Mouse (Mus musculus) kidney, postnatal 25 days (tissue): ENCODE results near the gene Egln3.

Experiments used
- DNase-seq, 2 experiments: peaks; one replicate each; pipeline ENCODE4 v3.0.0; 2021; ENCODE audit warnings: mixed read lengths in 2 of 2

Egln3 gene

GRCm38 (mm10) chr12:54202276-54202675, 1.4 kb downstream of the Egln3 start:
- peak; percentile 58 to 75 for DNase-seq

DNA sequence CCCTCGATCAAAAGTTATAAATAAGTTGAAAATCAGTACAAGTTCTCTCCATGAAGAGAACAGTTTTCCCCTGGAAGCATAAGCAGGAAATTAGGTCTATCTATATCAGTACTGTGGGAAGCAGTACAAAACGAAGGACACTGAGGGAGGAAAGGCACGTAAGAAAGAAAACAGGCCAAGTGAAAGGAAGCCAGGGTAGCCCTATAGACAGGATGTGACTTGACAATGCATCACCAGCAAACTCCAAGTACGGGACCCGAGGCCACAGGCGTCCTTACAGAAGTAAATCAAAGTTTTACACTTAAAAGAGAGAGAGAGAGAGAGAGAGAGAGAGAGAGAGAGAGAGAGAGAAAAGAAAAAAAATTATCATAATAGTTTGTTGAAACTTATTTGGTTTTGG, 2.8 kb downstream of the Egln3 start:
- peak in 1 of 2 experiments; percentile 20 for DNase-seq

- peak; percentile 33 to 60 for DNase-seq
Observed at GRCm38 (mm10) chr12:54200172-54200571, 3.5 kb downstream of the Egln3 start.

DNA sequence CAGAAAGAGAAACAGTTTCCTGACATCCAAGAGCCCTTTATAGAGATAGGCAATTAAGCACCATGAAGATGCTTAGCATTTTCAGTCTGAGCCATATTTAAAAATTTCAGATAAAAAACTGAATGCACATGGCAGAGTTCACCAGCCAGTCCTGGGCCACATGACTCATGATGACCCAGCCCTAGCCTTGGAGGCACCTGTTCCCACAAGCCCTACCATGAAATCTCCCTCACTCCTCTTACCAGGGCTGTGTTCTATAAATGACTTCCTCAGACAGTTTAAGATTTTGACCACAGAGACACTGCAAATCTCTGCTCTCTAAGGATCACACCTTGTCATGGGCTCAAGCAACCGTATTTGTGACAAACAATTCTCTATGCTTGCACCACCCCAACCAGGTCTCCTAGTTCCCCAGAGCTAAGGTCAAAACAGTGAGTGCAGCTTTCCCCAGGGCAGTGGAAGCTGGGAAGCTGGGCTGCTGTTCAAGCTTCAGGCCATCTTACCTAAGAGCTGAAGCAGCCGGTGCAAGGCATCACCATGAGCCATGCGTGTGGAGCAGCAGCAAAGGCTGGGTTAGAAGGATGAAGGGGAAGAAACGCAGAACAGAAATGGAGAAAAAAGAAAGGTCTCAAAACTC, 5.3 kb downstream of the Egln3 start:
- peak in 1 of 2 experiments; percentile 27 for DNase-seq

DNA sequence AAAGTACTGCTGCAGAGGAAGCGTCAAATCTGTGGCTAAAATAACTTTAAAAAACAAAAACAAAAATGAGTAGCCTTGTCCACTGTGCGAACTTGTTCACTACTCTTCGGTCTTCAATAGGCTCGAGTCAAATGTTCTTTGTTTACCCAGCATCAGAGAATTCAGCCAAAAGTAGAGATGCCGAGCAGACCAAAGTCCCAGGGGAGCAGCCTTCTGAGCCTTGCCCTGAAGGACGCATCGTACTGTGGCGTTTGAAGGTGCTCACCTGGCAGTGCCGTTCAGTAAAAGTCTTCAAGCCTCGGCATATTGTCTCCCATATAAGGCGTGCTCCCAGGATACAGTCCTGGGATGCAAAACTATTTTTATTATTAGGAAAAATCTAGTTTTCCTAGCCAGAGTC, 5.8 kb downstream of the Egln3 start:
- DNase-seq: peak in 1 of 2 experiments; percentile 32

DNA sequence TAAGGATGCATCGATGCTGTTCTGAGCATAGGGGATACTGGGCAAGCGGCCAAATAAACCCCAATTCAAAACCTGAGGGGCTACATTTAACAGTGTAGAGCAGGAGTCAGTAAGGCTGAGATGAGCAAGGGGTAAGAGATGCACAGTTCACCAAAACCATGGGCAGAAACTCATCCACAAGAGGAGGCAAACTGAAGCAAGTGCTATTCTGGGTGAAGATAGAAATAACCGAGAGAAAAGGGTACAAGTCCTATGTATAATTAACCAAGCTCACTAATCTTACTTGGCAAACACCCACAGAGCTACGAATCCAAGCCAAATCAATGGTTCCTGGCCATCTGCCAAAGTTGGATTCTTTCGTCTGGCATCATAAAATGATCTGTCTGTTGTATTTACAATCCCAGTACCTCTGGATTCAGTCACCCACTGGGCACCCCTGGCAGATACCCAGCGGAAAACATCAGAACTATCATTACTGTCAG, 6.3 kb downstream of the Egln3 start:
- peak; percentile 41 to 64 for DNase-seq

GRCm38 (mm10) chr12:54196881-54197280, 6.8 kb downstream of the Egln3 start:
- no peak for DNase-seq

GRCm38 (mm10) chr12:54194159-54194558, 9.5 kb downstream of the Egln3 start:
- no peak for DNase-seq

GRCm38 (mm10) chr12:54192305-54192661, 11.4 kb downstream of the Egln3 start:
- no peak for DNase-seq

- peak; percentile 92 to 94 for DNase-seq
Observed at GRCm38 (mm10) chr12:54191608-54192304, 11.9 kb downstream of the Egln3 start.

DNA sequence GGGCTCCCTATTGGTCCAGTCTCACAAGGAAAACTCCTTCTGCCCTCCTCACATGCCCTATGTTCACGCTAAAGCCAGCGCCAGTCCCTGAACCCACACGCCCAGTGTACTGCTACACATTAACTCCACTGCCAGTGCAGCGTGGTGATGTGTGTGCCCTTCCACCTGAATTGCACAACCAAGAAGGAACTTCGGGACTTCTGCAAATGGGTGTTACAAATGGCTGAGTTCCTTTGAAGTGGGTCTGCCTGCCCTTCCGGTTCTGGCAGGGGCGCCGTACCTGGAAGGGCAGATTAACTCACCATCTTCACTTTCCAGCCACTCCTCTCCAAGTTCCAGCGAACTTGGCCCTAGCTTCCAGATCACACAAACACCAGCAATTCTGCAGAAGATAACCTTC, 12.5 kb downstream of the Egln3 start:
- peak; percentile 51 to 85 for DNase-seq

DNA sequence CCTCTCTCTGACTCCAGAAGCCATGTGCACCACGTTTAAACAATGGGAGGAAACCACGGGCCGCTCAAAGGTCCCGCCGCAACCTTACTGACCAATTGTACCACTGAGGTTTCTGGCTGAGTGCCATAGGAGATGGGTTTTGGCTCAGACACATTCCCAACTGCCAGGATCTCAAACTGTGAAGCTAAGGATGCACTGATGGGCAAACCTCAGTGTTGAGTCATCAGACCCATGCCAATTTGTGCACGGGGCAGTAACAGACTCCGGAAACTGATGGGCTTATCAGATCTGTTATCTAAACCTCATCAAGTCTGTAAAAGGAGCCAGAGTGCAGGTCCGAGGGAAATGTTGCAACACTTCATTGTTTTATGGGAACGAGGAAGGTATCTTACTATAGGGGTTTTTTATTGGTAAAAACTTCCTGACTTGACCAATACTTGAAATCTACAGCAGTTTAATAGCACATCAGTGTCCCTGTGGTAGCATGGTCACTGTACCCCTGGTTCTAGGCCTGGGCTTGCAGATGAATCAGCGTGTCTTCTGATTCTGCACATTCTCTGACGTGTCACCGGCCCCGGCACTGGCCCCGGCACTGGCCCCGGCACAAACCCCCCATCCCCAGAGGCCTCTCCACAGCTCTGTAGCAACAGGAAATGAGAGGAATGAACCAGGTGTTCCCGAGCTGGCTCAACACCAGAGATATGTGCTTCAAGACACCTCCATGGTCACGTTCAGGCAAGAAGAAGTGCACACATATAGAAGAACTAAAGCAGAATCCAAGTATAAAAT, 15.7 kb downstream of the Egln3 start:
- peak; percentile 76 to 84 for DNase-seq

DNA sequence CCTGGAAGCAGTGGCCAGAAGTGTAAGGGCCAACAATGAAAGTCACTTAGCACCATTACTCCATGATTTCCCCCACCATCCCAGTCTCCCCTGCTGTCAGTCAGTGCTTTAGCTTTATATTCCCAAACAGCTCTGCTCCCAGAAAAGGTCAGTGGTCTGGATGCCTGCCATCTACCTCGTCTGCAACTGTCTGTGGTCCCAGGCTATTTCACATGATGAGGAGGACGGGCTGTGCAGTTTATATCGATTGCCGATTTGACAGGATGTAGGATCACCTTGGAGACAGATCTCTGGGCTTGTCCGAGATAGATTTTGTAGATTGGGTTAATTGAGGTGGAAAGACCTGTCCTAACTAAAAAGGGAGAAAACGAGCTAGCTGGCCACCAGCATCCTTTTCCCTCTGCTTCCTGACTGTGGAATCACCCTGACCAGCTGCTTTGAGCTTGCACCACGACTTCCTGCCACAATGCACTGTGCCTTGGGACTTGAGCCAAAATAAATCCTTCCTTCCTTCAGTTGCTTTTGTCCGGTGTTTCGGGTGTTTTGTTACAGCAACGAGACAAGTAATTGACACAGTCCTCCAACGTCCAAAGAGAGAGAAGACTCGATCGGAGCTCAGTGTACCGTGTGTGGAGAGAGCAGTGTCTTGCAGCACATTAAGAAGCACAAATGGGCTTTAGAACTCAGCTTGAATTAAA, 16.6 kb downstream of the Egln3 start:
- peak in 1 of 2 experiments; percentile 35 for DNase-seq

- no peak for DNase-seq
Observed at GRCm38 (mm10) chr12:54184264-54184663, 19.4 kb downstream of the Egln3 start.

GRCm38 (mm10) chr12:54178323-54178722, 25.3 kb downstream of the Egln3 start:
- no peak for DNase-seq

DNA sequence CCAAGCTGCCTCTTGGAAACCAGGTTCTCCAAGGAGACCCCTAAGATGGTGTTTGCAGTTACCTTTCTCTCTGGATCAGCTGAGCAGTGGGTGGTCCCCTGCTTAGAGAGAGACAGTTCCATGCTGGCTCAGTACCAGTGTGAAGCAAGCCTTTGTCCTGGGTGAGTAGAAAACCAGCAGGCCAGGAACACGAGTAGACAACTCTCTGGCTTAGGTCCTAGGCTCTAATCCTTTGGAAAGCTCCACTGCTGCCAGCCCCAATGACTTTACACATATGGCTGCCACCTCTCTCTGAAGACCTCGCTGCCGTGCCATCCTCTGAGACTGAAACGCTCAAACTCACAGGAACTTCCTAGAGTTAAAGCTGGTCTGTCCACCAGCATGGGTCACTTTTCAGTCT, 34.9 kb downstream of the Egln3 start:
- DNase-seq: no peak

DNA sequence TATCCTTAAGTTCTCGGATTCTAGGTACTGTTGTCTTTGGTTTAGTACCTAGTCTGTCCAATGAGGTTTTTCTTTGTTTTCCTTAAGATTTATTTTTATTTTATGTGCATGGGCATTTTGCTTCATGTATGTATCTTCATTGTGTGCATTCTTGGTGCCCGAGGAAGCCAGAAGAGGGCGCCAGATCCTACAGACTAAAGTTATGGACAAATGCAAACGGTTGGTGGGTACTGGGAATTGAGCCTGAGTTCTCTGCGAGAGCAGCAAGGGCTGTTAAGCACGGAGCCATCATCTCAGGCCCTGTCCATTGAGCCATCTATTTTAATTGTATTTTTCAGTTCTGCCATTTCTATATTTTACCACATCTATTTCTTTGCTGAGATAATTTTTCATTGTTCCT, 35.9 kb downstream of the Egln3 start:
- DNase-seq: peak in 1 of 2 experiments; percentile 38

DNA sequence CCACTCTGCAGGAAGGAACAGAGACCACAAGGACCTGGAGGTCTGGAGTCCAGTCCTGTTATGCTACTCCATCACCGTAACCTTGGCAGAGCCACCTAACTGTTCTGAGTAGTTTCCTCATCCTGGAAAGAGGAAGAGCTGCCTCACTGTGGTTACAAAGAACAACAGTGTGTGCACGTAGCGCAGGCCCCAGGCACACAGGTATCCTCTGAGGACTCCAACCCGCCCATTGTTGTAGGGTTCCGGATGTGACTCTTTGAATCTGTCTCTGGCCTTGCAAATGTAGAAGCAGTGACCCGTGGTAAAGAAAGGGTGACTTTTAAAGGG, 39.0 kb downstream of the Egln3 start:
- no peak for DNase-seq

GRCm38 (mm10) chr12:54164040-54164723, 39.5 kb downstream of the Egln3 start:
- no peak for DNase-seq

DNA sequence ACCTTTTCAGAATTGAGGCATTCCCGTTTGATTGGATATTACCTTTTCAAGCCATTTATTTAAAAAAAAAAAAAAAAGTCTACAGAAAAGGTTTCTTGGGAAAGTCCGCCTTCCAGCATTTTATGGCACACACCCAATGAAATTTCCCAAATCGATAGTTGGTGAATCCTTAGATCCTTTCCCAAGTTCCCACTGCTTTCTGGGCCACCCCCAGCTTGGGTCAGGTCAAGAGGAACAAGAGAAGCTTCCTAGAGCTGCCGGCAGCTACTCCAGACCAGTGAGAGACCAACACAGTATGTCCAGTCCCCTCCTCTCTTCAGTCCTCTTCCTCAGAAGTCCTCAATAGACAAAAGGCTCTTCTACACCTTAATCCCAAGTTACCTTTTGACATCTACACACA, 40.5 kb downstream of the Egln3 start:
- no peak for DNase-seq

- DNase-seq: peak; percentile 32 to 55
Observed at GRCm38 (mm10) chr12:54162637-54163131, 41.0 kb downstream of the Egln3 start.

DNA sequence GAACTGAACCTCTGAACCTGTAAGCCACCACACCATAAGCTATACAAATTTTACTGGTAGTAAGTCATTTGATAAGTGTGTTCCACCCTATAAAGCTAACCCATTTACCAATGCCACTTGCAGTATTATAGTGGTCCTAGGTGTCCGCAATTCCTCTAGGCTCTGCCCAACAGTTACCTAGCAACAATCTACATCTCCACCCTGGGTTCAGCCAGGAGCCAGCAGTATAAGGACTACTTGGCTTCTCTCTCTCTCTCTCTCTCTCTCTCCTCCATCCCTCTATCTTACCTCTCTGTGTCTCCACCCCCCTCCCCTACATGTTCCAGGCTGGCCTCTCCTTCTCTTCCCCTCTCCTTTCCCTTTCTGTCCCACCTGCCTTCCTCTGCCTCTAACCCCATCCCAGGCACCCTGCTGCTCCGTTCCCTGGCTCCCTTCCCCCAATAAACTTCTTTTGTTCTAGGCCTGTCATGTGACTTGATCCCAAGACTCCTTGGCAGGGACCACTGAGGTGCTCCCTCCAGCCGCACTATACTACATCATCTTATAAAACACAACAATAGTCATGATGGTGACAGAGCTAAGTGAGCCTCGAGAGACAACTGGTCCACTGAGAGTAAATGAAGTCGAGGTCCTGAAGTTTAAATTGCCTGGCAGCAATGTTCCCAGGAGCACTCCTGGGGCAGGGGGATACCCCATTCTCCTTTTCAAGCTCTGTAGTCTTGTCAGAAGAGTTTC, 42.0 kb downstream of the Egln3 start:
- DNase-seq: no peak
